Mouse (Mus musculus) myocyte (in vitro differentiated cells): ENCODE data around the gene Hist1h2be. TPM values are rescaled to one million over a fixed set of nuclear protein-coding genes. Genes with fewer than 3 reads are reported as not detected.

Experiments
- H3K27me3 ChIP-seq: one replicate; pipeline ENCODE4 v1.6.1; 2011; ENCODE audit not compliant: control insufficient read depth, insufficient read depth, insufficient read length
- H3K36me3 ChIP-seq: one replicate; pipeline ENCODE4 v1.6.1; 2011; ENCODE audit not compliant: control insufficient read depth, insufficient read depth
- H3K4me2 ChIP-seq: one replicate; pipeline ENCODE4 v1.6.1; 2011; ENCODE audit warnings: low read depth, control low read depth
- H3K4me3 ChIP-seq: one replicate; pipeline ENCODE4 v1.5.1; 2011; ENCODE audit warnings: mild to moderate bottlenecking, control low read depth, moderate library complexity
- H3K79me2 ChIP-seq: one replicate; pipeline ENCODE4 v1.6.1; 2011; ENCODE audit not compliant: control insufficient read depth, insufficient read depth
- H3ac ChIP-seq: one replicate; pipeline ENCODE4 v1.6.1; 2011; ENCODE audit not compliant: control insufficient read depth, insufficient read length
- CEBPB ChIP-seq: IDR thresholded peaks from 2 replicates; pipeline ENCODE4 v1.6.1; 2011; ENCODE audit warnings: mild to moderate bottlenecking, moderate library complexity; ENCODE audit not compliant: poor library complexity, insufficient read depth, severe bottlenecking
- E2F4 ChIP-seq: IDR thresholded peaks from one replicate; pipeline ENCODE4 v1.6.1; 2011; ENCODE audit warnings: mild to moderate bottlenecking, control low read depth, moderate library complexity; ENCODE audit not compliant: insufficient read depth
- MAX ChIP-seq: IDR thresholded peaks from one replicate; pipeline ENCODE4 v1.6.1; 2011; ENCODE audit warnings: low read depth, mild to moderate bottlenecking, control low read depth
- MYOD1 ChIP-seq, 3 experiments: IDR thresholded peaks; one replicate each; pipeline ENCODE4 v1.6.1; 2011; ENCODE audit warnings: control low read depth in 2 of 3, low read depth in 2 of 3, mild to moderate bottlenecking in 2 of 3, moderate library complexity in 1 of 3; ENCODE audit not compliant: insufficient read length in 2 of 3, control insufficient read depth in 1 of 3
- MYOG ChIP-seq, 3 experiments: IDR thresholded peaks; one replicate each; pipeline ENCODE4 v1.6.1; 2011; ENCODE audit warnings: control low read depth in 2 of 3, low read depth in 2 of 3, mild to moderate bottlenecking in 2 of 3; ENCODE audit not compliant: insufficient read length in 2 of 3, control insufficient read depth in 1 of 3, insufficient read depth in 1 of 3
- POLR2A ChIP-seq: IDR thresholded peaks from one replicate; pipeline ENCODE4 v1.6.1; 2011; ENCODE audit warnings: low read depth, mild to moderate bottlenecking, control low read depth, moderate library complexity; ENCODE audit not compliant: insufficient read length
- POLR2AphosphoS2 ChIP-seq: IDR thresholded peaks from one replicate; pipeline ENCODE4 v1.6.1; 2011; ENCODE audit warnings: low read depth, control low read depth; ENCODE audit not compliant: insufficient read length
- REST ChIP-seq: IDR thresholded peaks from one replicate; pipeline ENCODE4 v1.6.1; 2011; ENCODE audit warnings: mild to moderate bottlenecking, control low read depth, moderate library complexity; ENCODE audit not compliant: insufficient read depth, insufficient read length
- SRF ChIP-seq: IDR thresholded peaks from one replicate; pipeline ENCODE4 v1.6.1; 2011; ENCODE audit warnings: low read depth; ENCODE audit not compliant: control insufficient read depth, insufficient read length
- TCF12 ChIP-seq: IDR thresholded peaks from one replicate; pipeline ENCODE4 v1.6.1; 2011; ENCODE audit warnings: mild to moderate bottlenecking, control low read depth; ENCODE audit not compliant: poor library complexity, insufficient read depth, severe bottlenecking
- TCF3 ChIP-seq: IDR thresholded peaks from one replicate; pipeline ENCODE4 v1.6.1; 2011; ENCODE audit warnings: low read depth, control low read depth; ENCODE audit not compliant: insufficient read length
- USF1 ChIP-seq: IDR thresholded peaks from one replicate; pipeline ENCODE4 v1.6.1; 2011; ENCODE audit warnings: low read depth, mild to moderate bottlenecking, control low read depth, moderate library complexity
- polyA plus RNA-seq: library from polyadenylated mRNA; unstranded; fragments of >200 nt; fragmentation: generic; extraction: Trizol; gene quantifications from one replicate; pipeline ENCODE4 v1.2.1, GENCODE M21; 2012; ENCODE audit warnings: missing spikeins

The Hist1h2be gene
- polyA plus RNA-seq = 4.3 TPM

DNA sequence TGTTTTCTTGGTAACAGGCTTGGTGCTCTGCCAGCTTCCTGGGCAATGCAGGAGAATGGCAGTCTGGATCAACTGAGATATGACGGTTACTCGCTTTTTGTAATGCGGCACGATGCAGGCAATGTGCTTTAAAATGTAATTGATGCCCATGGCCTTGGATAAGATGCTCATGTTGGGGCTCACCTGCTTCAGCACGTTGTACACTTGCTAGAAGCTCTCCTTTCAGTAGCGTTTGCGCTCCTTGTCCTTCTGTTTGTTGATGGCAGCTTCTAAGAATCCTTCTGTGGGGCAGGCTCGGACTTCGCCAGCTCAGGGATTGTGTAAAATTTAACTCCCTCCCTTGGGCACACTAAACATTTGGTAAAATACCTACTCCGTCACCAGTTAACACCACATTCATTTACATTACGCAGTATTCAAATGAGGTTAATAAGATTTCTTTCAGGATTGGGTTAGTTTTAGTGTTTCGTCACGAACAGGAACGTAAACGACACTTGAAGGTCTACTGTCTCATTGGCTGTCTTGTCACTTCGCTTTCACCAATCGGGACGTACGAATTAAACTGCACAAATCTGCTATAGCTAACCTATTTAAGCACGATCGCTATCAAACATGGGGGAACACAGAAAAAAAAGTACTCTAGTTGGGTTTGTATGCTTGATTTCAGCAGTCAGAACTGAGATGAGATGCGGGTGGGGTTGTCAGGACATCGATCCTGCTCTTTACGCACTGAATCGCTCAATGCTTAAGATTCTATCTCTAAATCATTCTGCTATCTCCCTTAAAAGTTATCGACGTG lies at the start of gene Hist1h2be:
Gene Hist1h2be (minus strand): TSS at position 392 of the 799 bp plus-strand sequence.
- TF ChIP-seq CEBPB (no peak), SRF (no peak), USF1 (no peak), POLR2A (peak; percentile 5), POLR2AphosphoS2 (peak; percentile 64), E2F4 (no peak), MYOD1 (IDR thresholded peaks at IDR 0.05; ENCODE audit: control insufficient read depth in 1 of 3, insufficient read length in 2 of 3, low read depth in 2 of 3) (no peak), TCF3 (no peak), TCF12 (no peak)
- Histone ChIP-seq H3ac (no peak within 1 kb of the TSS), H3K4me3 (peak within 1 kb of the TSS; percentile 87), H3K36me3 (no peaks in the 10 kb centered on the region), H3K27me3 (no peaks in the 10 kb centered on the region), H3K79me2 (no peaks in the 10 kb centered on the region), H3K4me2 (peak within 1 kb of the TSS; percentile 93)

DNA sequence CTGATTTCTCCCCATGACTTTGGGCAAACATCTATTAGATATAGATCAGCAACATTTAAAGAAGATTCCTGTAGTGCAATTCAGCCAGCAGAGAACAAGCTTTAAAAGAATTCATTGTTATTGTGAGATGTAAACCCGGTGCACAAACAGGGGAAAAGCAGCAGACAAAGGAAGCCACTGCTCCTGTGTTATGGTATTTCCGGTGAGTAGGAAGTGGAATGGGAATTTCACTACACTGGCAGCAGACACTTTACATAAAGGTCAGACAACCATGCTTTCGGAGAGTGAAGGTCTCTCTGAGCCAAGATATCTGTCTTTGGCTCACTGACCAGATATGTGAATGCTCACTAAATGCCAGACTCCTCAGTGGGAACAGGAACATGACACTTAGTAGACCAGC lies 41.6 kb upstream of the Hist1h2be start:
- Histone ChIP-seq H3K27me3 (no peaks in the 10 kb centered on the region), H3K36me3 (no peaks in the 10 kb centered on the region), H3K4me2 (no peak overlapping the region), H3K4me3 (no peak overlapping the region), H3ac (no peak overlapping the region), H3K79me2 (no peaks in the 10 kb centered on the region)
- TF ChIP-seq MYOD1 (IDR thresholded peaks at IDR 0.05; ENCODE audit: control insufficient read depth in 1 of 3, insufficient read length in 2 of 3, low read depth in 2 of 3) = no peak
- TF ChIP-seq USF1 = no peak
- no peak for TF ChIP-seq POLR2AphosphoS2
- no peak for TF ChIP-seq TCF12
- no peak for TF ChIP-seq E2F4
- no peak for TF ChIP-seq TCF3
- no peak for TF ChIP-seq REST
- TF ChIP-seq MYOG (IDR thresholded peaks at IDR 0.05; ENCODE audit: control insufficient read depth in 1 of 3, insufficient read depth in 1 of 3, insufficient read length in 2 of 3, low read depth in 2 of 3) = no peak
- no peak for TF ChIP-seq POLR2A
- no peak for TF ChIP-seq SRF
- TF ChIP-seq CEBPB = no peak

DNA sequence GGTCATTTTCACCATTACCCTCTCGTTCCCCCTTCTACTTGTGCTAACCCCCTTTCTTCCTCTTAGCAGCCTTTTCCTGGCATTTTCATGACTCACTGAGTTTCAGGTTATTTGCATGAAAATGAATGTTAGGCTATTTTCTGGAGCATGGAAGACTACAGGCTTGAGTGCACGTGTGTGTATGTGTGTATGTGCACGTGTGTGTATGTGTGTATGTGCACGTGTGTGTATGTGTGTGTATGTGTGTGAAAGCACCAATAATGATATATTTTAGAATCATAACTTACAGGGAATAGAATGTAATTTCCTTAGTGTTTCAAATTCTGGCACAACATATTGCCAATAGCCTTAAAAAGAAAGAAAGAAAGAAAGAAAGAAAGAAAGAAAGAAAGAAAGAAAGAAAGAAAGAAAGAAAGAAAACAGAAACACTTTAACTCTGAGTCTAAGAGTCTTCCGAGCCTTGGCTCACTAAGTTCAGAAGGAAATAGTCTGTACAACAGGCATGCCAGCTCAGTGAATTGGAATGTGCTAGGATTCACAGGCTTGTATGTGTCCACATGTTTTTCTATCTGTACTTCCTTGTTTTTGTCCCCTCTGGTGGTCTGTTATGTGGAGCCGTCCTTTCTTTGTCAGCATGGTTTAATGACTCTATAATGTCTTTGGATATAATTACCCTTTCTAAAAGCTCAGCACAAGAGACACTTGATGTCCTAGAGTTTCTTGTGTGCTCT lies 38.9 kb upstream of the Hist1h2be start:
- Histone ChIP-seq H3K36me3 (no peaks in the 10 kb centered on the region), H3ac (no peak overlapping the region), H3K27me3 (no peaks in the 10 kb centered on the region), H3K4me3 (no peak overlapping the region), H3K4me2 (peak overlapping the region; percentile 3), H3K79me2 (no peaks in the 10 kb centered on the region)
- no peak for TF ChIP-seq E2F4
- no peak for TF ChIP-seq CEBPB
- no peak for TF ChIP-seq POLR2AphosphoS2
- no peak for TF ChIP-seq TCF12
- TF ChIP-seq MAX = no peak
- no peak for TF ChIP-seq TCF3
- TF ChIP-seq USF1 = no peak
- TF ChIP-seq MYOG (IDR thresholded peaks at IDR 0.05; ENCODE audit: control insufficient read depth in 1 of 3, insufficient read depth in 1 of 3, insufficient read length in 2 of 3, low read depth in 2 of 3) = no peak
- no peak for TF ChIP-seq POLR2A
- no peak for TF ChIP-seq SRF
- no peak for TF ChIP-seq REST
- TF ChIP-seq MYOD1 (IDR thresholded peaks at IDR 0.05; ENCODE audit: control insufficient read depth in 1 of 3, insufficient read length in 2 of 3, low read depth in 2 of 3) = no peak

DNA sequence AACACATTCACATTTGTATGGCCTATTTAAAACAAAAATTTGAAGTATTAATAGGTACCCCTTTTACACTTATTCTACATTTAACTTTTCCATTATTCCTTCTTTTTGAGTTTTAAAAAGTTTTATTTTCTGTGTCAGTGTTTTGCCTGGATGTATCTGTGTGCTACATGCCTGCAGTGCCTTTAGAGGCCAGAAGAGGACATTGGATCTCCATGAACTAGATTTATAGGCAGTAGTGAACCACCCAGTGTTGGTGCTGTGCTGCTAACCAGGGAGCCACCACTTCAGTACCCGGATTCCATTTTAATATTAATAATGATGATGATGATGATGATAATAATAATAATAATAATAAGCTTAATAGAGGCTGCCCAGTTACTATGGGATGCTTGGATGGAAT lies 9.7 kb upstream of the Hist1h2be start:
- Histone ChIP-seq H3K4me2 (no peak overlapping the region), H3K4me3 (no peak overlapping the region), H3K36me3 (no peaks in the 10 kb centered on the region), H3ac (no peak overlapping the region), H3K27me3 (no peaks in the 10 kb centered on the region), H3K79me2 (no peaks in the 10 kb centered on the region)
- TF ChIP-seq MYOG (IDR thresholded peaks at IDR 0.05; ENCODE audit: control insufficient read depth in 1 of 3, insufficient read depth in 1 of 3, insufficient read length in 2 of 3, low read depth in 2 of 3) (no peak), MYOD1 (IDR thresholded peaks at IDR 0.05; ENCODE audit: control insufficient read depth in 1 of 3, insufficient read length in 2 of 3, low read depth in 2 of 3) (no peak)
